Mouse (Mus musculus) ES-Bruce4 (cell line): Measurements from ENCODE around the gene Zfp503.

ENCODE experiments used
- CTCF ChIP-seq: IDR thresholded peaks from one replicate; pipeline ENCODE4 v1.8.1; 2011; ENCODE audit warnings: low read depth, low read length
- EP300 ChIP-seq: IDR thresholded peaks from 2 replicates; pipeline ENCODE4 v1.6.1; 2011; ENCODE audit warnings: low read depth, low read length; ENCODE audit not compliant: insufficient read depth
- POLR2A ChIP-seq: IDR thresholded peaks from one replicate; pipeline ENCODE4 v1.8.1; 2011; ENCODE audit warnings: low read length; ENCODE audit not compliant: insufficient read depth

DNA sequence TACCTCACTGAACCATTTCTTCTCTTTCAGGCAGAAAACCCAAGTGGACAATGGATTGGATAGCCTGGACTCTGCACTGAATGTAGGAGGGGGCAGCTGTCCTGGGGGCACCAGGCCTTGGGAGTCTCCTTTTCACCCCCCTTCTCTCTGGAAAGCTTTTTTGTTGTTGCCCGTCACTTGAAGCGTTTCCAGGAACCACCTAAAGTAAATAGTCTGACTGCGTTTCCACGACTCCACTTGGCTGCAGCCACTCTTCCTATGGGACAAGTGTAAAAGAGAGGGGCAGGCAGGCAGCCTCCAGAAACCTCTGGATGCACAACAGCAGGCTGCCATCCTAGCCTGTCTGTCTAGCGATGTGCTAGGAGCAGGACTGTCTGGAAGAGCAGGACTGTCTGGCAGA is 27.6 kb upstream of the Zfp503 start:
- TF ChIP-seq EP300 (no peak), POLR2A (no peak), CTCF (no peak)
